Mouse (Mus musculus) cerebellum, postnatal 4 days (tissue): ENCODE results near the gene Grhl1.
"Not testable (repeated sequence)": the region's sequence is repeated elsewhere in the genome, so short reads cannot be mapped to it uniquely, and the experiment has no call there.

ENCODE experiments used
- DNase-seq, 2 experiments: peaks; one replicate each; pipeline ENCODE4 v3.0.0; 2022; ENCODE audit warnings: low spot score in 2 of 2, mixed read lengths in 1 of 2

The Grhl1 gene

DNA sequence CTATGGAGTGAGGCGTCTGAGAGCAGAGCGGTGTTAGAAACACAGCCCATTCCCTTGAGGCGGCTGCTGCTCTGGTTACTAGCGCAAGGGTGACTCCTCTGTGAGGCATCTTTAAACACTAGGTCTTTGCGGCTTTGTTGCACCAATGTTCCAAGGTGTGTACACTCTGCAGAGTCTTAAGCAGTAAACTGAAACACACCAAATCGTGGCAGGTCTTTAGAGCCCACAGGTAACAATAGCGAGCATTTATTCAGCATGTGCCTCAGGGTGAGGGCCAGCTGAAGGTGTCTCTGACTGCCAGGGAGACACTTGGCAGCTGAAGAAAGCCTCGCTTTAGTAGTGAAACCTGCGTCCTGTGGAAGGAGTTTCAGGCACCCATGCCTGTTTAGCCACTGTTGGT, 20.0 kb downstream of the Grhl1 start:
- DNase-seq: no peak

DNA sequence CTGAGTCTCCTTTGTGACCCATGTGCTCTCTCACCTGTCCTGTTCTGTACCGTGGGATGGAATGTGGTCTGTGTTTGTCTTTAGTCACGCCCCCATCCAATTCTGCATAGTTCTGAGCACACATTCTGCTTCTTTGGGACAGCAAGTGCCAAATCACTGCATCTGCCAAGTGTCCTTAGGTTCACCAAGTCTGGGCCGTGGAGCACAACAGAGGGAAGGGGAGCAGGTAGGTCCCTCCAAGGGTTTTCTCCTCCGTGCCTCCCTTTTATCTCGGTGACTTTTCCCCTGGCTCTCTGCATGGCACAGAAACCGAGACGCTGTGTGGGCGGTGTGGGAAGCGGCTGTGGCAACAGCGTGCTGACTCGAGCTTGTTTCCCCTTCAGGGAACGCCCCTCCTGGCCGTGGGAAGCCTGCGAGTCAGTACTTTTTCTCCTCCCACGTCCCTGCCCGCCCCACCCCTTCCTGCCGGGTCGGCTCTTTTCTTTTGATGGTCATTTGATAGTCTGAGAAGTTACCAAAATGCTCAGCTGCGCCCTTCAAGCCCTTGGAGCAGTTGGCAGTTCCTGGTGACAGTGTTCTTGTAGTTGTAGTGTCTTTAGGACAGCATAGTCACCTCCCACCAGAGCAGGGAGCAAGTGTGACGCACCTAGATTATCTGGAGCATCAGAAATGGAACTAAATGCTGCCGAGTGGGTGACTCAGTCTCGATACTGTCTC, 21.0 kb downstream of the Grhl1 start:
- DNase-seq: no peak

DNA sequence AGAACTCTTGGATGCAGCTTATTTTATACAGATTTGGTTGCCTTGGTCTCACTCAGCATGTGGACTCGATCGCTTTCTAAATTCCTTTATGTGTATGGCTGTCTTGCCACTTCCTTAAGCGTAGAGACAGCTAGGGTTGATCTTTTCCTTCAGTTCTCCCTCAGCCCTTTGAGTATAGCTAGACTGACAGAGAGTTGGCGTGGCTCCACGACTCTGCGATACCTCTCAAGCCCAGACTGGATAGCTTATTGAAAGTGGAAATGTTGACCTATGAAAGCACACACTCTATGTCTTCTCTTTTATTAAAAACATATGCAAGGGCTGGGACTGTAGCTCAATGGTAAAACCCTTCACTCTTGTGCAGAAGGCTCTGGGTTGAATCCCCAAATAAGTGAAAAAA, 25.3 kb downstream of the Grhl1 start:
- DNase-seq: no peak

DNA sequence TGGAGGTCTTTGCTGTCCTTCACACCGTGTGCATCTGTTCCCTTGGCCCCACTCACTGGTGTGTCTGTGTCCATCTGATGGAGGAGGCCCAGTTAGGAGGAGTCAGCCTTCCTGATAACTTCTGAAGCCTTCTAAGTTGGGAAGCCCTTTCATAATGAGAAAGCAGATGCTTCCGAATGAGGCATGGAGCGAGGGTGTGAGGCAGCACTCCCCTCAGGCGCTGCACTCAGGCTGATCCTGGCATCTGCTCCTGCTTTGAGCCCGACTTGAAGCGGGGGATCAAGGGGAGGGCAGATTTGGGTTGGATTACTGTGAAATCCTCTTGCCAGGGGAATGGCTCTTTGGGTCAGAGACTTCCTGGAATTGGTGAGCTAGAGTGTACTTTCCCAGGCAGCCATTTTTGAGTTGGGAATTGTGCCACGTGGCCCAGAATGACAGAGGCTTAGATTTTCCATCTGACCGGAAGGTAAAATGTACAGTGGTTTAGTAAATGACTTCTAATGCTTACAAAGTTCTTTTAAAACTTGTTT, 27.3 kb downstream of the Grhl1 start:
- no peak for DNase-seq

DNA sequence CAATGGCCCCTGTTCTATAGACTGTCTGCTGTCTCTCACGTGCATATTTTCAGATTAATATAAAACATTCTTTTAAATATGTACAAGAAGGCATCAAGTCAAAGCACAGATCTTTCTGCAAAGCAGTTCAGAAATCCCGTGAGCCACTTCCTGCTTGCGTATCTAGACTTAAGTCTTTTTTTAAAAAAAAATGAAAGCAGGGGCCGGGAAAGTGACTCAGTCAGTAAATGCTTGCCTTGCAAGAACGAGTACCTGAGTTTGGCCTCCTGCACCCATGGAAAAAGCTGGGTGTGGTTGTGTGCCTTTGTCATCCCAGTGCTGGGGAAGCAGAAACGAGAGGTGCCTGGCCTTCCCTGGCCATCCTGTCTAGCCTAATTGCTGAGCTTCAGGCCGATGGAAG, 28.0 kb downstream of the Grhl1 start:
- no peak for DNase-seq

- peak; percentile 56 to 76 for DNase-seq
These were observed 28.7 kb downstream of the Grhl1 start for GRCm38 (mm10) chr12:24600806-24601205.

DNA sequence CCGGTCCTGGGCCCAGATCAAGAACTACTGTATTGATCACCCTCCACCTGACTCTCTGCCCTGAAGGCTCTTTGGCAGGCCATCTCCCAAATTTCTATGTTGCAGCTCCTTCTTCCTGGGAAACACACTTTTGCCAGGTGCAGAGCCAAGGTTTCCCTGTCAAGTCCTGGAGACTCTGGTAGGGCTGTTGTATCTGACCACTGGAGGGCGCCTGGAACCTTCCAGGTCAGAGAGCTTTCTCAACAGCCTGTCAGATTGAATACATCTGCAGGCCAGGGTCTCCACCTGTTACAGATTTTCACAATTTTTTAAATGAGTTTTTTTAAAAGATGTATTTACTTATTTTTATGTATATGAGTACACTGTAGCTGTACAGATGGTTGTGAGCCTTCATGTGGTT, 31.2 kb downstream of the Grhl1 start:
- DNase-seq: peak; percentile 60 to 76

DNA sequence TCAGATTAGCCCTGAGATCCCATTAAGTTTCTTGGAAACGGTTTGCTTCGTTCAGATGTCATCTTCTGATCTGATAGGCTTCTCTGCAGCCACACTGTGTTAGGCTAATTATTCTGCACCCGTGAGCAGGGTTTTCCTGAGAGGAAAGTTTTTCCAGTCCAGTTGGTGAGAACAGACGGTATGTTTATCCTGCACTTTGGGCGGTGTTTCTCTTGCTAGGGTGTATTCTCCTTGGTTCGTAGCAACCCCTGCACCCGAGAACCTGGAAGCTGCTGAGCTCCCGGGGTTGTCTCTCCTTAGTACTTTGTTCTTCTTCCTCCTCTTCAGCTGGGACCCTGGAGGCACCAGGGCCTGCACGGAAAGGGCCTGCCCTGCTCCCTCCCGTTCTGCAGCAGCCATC, 34.1 kb downstream of the Grhl1 start:
- no peak for DNase-seq

GRCm38 (mm10) chr12:24612591-24612990, 40.5 kb downstream of the Grhl1 start:
- DNase-seq: no peak

GRCm38 (mm10) chr12:24614452-24615075, 42.5 kb downstream of the Grhl1 start:
- no peak for DNase-seq

DNA sequence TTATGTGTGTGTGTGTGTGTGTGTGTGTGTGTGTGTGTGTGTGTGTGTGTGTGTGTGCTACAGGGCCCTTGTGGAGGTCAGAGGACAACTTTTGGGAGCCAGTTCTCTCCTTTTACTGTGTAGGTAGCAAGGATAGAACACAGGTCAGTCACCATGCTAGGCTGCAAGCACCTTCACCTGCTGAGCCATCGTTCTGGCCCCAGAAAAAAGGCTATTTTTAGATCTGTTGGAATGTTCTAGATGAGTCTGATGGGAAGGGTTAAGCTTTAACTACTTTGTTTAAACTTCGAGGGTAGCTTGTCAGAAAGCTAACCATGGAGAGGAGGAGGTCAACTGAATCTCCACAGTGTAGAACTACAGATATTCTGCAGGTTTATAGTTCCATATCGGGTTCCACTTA, 43.1 kb downstream of the Grhl1 start:
- no peak for DNase-seq

DNA sequence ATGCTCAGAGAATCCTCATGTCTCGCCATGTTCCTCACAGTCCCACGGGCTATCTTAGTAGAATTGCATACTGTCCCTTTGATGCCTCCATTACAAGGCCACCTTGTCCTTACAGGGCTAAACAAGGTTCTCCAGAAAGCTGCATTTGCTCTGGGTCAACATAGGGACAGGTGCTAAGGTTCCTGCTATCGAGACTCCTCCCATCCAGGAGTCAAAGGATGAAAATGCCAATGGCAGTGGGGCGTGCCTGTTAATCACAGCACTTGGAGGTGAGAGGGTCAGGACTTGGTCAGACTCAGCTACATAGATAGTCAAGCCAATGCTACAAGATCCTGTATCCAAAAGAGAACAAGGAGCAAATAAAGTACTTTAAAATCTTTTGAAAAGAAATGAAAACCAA, 47.4 kb downstream of the Grhl1 start:
- no peak for DNase-seq

GRCm38 (mm10) chr12:24623486-24624251, 51.6 kb downstream of the Grhl1 start:
- DNase-seq: no peak

GRCm38 (mm10) chr12:24626401-24626800, 54.3 kb downstream of the Grhl1 start:
- no peak for DNase-seq

DNA sequence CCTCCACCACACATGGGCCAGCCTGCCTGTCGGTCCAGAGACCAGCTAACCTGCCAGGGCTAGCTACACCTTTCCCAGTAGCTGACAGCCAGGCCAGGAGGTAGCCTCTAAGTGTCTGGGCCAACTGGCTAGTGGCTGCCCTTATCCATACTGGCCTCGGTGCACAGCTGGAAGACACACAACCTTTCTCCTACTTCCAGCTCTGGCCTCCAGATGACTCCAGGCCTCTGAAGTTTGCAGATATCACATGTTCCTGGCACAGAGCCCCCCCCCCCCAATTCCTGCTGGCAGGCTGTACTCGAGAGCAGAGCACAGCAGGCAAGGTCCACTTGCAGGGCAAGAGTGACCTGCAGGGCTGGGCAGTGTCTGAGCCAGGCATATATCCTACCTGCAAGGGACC, 55.1 kb downstream of the Grhl1 start:
- DNase-seq: no peak

DNA sequence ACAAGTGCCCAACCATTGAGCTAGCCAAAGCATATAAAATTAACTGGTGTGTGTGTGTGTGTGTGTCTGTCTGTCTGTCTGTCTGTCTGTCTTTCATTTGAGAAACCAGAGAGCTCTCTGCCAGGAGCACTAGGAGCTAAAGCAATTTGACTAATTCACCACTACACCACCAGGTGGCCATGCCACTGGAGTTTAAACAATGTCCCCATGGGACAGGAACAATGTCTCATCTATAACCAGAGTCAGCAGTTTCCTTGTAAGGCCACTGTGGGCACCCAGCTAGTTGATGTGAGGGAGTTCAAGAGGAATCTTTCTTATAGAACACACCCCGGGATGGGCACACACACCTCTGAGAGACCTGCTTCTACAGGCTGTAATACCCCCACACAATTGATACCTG, 58.1 kb downstream of the Grhl1 start:
- DNase-seq: no peak

DNA sequence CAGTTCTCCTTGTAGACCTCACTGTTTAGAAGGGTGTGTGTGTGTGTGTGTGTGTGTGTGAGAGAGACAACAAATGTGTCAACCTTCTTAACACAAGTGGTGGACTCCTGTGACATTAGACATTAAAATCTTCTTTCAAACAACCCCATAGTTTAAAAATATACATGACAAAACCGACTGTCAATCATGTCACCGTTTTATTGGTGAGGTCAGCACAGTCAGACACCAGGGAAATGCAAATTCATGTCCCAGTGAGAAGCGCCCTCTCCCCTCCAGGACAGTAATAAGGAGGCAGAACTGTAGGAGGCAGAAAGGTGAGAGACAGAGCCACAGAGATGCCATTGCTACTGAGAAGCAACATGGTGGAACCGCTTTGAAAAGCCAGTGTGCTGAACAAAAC, 60.3 kb downstream of the Grhl1 start:
- DNase-seq: no peak

DNA sequence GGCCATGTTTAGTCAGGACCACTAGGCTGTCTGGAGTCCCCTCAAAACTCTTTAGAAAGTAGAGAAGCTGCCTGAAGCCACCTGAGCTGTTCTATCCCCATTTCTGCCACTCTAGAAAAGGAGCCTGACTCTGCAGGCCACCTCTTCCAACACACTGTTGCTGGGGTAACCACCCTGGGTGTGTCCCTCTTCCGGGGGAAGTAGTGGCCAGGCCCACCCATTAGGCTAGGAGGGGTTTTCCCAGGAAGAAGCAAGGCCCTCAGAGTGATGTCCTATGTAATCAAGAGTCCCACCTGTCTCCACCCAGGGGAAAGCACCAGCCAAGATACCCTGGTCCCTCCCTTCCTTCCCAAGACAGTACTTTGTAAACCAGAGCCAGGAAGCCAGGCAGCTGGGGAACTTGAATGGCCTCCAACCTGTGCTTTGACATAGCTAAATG, 61.7 kb downstream of the Grhl1 start:
- no peak for DNase-seq

DNA sequence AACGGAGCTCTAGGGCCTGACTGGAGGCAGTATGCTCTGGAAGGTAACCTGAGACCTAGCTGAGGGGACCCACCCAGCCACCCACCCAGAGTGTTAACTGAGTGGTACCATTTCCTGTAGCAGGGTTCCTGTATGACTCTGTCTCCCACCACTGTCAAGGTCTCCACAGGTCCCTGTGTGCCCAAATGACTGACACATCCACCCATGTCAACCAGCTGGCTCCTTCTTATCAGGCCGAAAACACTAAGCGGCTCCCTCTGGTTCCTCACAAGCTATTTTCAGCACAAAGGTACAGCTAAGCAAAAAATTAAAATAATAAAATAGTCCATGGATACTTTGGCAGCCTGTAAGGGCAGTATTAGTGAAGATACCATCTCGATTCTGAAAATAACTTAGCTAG, 62.1 kb downstream of the Grhl1 start:
- no peak for DNase-seq

DNA sequence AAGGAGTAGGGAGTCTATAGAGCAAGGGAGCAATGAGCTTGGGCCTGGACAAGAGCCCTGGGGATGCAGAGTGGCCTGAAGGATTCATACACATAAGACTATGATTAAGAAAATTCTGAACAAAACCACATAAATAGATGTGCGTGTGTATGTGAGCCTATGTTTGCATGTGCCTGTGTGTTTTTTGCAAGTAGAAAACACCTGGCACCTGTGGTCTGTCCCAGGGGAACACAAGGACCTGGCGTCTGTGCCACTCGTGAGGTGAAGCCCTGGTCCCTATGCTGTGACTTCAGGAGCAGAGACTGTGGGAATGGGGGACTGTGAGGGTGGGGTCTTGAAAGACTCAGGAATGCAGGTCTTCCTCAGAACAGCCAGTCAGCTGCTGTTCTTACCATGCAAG, 62.6 kb downstream of the Grhl1 start:
- DNase-seq: no peak

GRCm38 (mm10) chr12:24638787-24639186, 66.7 kb downstream of the Grhl1 start:
- not testable (repeated sequence) for DNase-seq

DNA sequence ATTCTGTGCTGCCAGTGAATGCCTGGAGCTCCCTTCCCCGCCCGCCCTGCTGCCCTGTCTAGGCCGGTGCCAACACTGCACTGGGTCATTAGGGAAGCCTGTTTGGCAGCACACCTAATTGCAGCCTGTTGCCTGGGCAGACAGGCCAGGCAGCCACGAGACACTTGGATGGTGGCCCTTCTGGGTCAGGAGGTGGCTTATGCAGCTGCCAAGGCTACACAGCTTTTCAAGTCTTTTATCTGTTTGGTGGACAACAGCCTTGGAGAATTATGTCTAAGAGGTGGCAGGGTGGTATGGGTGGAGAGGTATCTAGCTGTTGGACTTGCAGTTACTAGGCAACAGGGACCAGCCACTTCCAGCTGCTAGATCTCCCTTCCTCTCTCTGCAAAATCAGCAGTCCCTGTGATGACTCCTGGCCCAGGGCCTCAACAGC, 70.3 kb downstream of the Grhl1 start:
- DNase-seq: peak; percentile 71 to 88
